Mouse (Mus musculus): Measurements from ENCODE around the gene Mstn. TPM values are rescaled to one million over a fixed set of nuclear protein-coding genes. Genes with fewer than 3 reads are reported as not detected.

The Mstn gene
- total RNA-seq (2012; rRNA removed): not detected in 2 replicates

GRCm38 (mm10) chr1:53061340-53061739 lies at the start of gene Mstn:
Mstn (plus strand) TSS chr1:53061640.
- no peak within 1 kb of the TSS for H3K4me3 ChIP-seq (ENCODE audit: insufficient read depth in 1 of 2, low read depth in 1 of 2, low read length in 2 of 2, poor library complexity in 1 of 2, severe bottlenecking in 1 of 2)
- H3K27ac ChIP-seq (ENCODE audit: insufficient read depth, low read depth, low read length, poor library complexity, severe bottlenecking): no peak within 1 kb of the TSS
- TF ChIP-seq CHD2 (IDR thresholded peaks at IDR 0.05; ENCODE audit: low read depth, low read length) (no peak), MAFK (IDR thresholded peaks at IDR 0.05; ENCODE audit: insufficient read depth, low read depth, low read length) (no peak), ZNF384 (IDR thresholded peaks at IDR 0.05; ENCODE audit: low read depth, low read length) (no peak), ZC3H11A (IDR thresholded peaks at IDR 0.05; ENCODE audit: borderline replicate concordance, low read depth, low read length) (no peak), HCFC1 (IDR thresholded peaks at IDR 0.05; ENCODE audit: borderline replicate concordance, insufficient read depth, low read length) (no peak)

GRCm38 (mm10) chr1:53014716-53015115 lies 46.7 kb upstream of the Mstn start:
- no peak for TF ChIP-seq MAFK (IDR thresholded peaks at IDR 0.05; ENCODE audit: insufficient read depth, low read depth, low read length)
- TF ChIP-seq CHD2 (IDR thresholded peaks at IDR 0.05; ENCODE audit: low read depth, low read length): no peak
- no peak for TF ChIP-seq HCFC1 (IDR thresholded peaks at IDR 0.05; ENCODE audit: borderline replicate concordance, insufficient read depth, low read length)
- TF ChIP-seq ZC3H11A (IDR thresholded peaks at IDR 0.05; ENCODE audit: borderline replicate concordance, low read depth, low read length): no peak
- no peak for TF ChIP-seq ZNF384 (IDR thresholded peaks at IDR 0.05; ENCODE audit: low read depth, low read length)
- in situ Hi-C loops (cut with MboI; ENCODE audit: low sequenced_read_pairs in 2 of 2, unreplicated experiment in 2 of 2): no loop called here

More at GRCm38 (mm10) chr1:53061340-53061739, at the start of gene Mstn:
- no peak within 1 kb of the TSS for H3K9ac ChIP-seq (ENCODE audit: insufficient read depth, low read depth, low read length, poor library complexity, severe bottlenecking)
- H3K9me3 ChIP-seq (ENCODE audit: control insufficient read depth, insufficient read depth, low read depth, low read length): no peaks in the 10 kb centered on the region
- no peak for DNase-seq (ENCODE audit: low read depth, low spot score)
- no peaks in the 10 kb centered on the region for H3K4me1 ChIP-seq (ENCODE audit: control insufficient read depth in 2 of 2, insufficient read depth in 2 of 2, low read length in 2 of 2, poor library complexity in 1 of 2)
- no peaks in the 10 kb centered on the region for H3K36me3 ChIP-seq (ENCODE audit: control insufficient read depth, insufficient read depth, low read length, poor library complexity, severe bottlenecking)
- in situ Hi-C loops (cut with MboI; ENCODE audit: low sequenced_read_pairs in 2 of 2, unreplicated experiment in 2 of 2): no loop called here

GRCm38 (mm10) chr1:53015606-53016005 lies 45.8 kb upstream of the Mstn start:
- DNase-seq (ENCODE audit: low read depth, low spot score): no peak
- H3K9me3 ChIP-seq (ENCODE audit: control insufficient read depth, insufficient read depth, low read depth, low read length): no peaks in the 10 kb centered on the region
- H3K27ac ChIP-seq (ENCODE audit: insufficient read depth, low read depth, low read length, poor library complexity, severe bottlenecking): no peak overlapping the region
- no peak overlapping the region for H3K9ac ChIP-seq (ENCODE audit: insufficient read depth, low read depth, low read length, poor library complexity, severe bottlenecking)
- H3K4me3 ChIP-seq (ENCODE audit: insufficient read depth in 1 of 2, low read depth in 1 of 2, low read length in 2 of 2, poor library complexity in 1 of 2, severe bottlenecking in 1 of 2): no peak overlapping the region
- H3K36me3 ChIP-seq (ENCODE audit: control insufficient read depth, insufficient read depth, low read length, poor library complexity, severe bottlenecking): no peaks in the 10 kb centered on the region
- H3K4me1 ChIP-seq (ENCODE audit: control insufficient read depth in 2 of 2, insufficient read depth in 2 of 2, low read length in 2 of 2, poor library complexity in 1 of 2): no peaks in the 10 kb centered on the region
- in situ Hi-C loops (cut with MboI; ENCODE audit: low sequenced_read_pairs in 2 of 2, unreplicated experiment in 2 of 2): no loop called here
- TF ChIP-seq ZNF384 (IDR thresholded peaks at IDR 0.05; ENCODE audit: low read depth, low read length) (no peak), ZC3H11A (IDR thresholded peaks at IDR 0.05; ENCODE audit: borderline replicate concordance, low read depth, low read length) (no peak), HCFC1 (IDR thresholded peaks at IDR 0.05; ENCODE audit: borderline replicate concordance, insufficient read depth, low read length) (no peak), MAFK (IDR thresholded peaks at IDR 0.05; ENCODE audit: insufficient read depth, low read depth, low read length) (no peak), CHD2 (IDR thresholded peaks at IDR 0.05; ENCODE audit: low read depth, low read length) (no peak)

More at GRCm38 (mm10) chr1:53014716-53015115, 46.7 kb upstream of the Mstn start:
- Histone ChIP-seq H3K4me3 (ENCODE audit: insufficient read depth in 1 of 2, low read depth in 1 of 2, low read length in 2 of 2, poor library complexity in 1 of 2, severe bottlenecking in 1 of 2) (no peak overlapping the region), H3K36me3 (ENCODE audit: control insufficient read depth, insufficient read depth, low read length, poor library complexity, severe bottlenecking) (no peaks in the 10 kb centered on the region), H3K9me3 (ENCODE audit: control insufficient read depth, insufficient read depth, low read depth, low read length) (no peaks in the 10 kb centered on the region), H3K4me1 (ENCODE audit: control insufficient read depth in 2 of 2, insufficient read depth in 2 of 2, low read length in 2 of 2, poor library complexity in 1 of 2) (no peaks in the 10 kb centered on the region), H3K9ac (ENCODE audit: insufficient read depth, low read depth, low read length, poor library complexity, severe bottlenecking) (no peak overlapping the region), H3K27ac (ENCODE audit: insufficient read depth, low read depth, low read length, poor library complexity, severe bottlenecking) (no peak overlapping the region)
- DNase-seq (ENCODE audit: low read depth, low spot score): no peak

- no peak overlapping the region for H3K9ac ChIP-seq (ENCODE audit: insufficient read depth, low read depth, low read length, poor library complexity, severe bottlenecking)
- H3K9me3 ChIP-seq (ENCODE audit: control insufficient read depth, insufficient read depth, low read depth, low read length): no peaks in the 10 kb centered on the region
- H3K4me1 ChIP-seq (ENCODE audit: control insufficient read depth in 2 of 2, insufficient read depth in 2 of 2, low read length in 2 of 2, poor library complexity in 1 of 2): no peaks in the 10 kb centered on the region
- no peak for DNase-seq (ENCODE audit: low read depth, low spot score)
- H3K36me3 ChIP-seq (ENCODE audit: control insufficient read depth, insufficient read depth, low read length, poor library complexity, severe bottlenecking): no peaks in the 10 kb centered on the region
- no peak overlapping the region for H3K4me3 ChIP-seq (ENCODE audit: insufficient read depth in 1 of 2, low read depth in 1 of 2, low read length in 2 of 2, poor library complexity in 1 of 2, severe bottlenecking in 1 of 2)
- TF ChIP-seq ZC3H11A (IDR thresholded peaks at IDR 0.05; ENCODE audit: borderline replicate concordance, low read depth, low read length) (no peak), MAFK (IDR thresholded peaks at IDR 0.05; ENCODE audit: insufficient read depth, low read depth, low read length) (no peak), CHD2 (IDR thresholded peaks at IDR 0.05; ENCODE audit: low read depth, low read length) (no peak), ZNF384 (IDR thresholded peaks at IDR 0.05; ENCODE audit: low read depth, low read length) (no peak), HCFC1 (IDR thresholded peaks at IDR 0.05; ENCODE audit: borderline replicate concordance, insufficient read depth, low read length) (no peak)
- in situ Hi-C loops (cut with MboI; ENCODE audit: low sequenced_read_pairs in 2 of 2, unreplicated experiment in 2 of 2): no loop called here
- H3K27ac ChIP-seq (ENCODE audit: insufficient read depth, low read depth, low read length, poor library complexity, severe bottlenecking): no peak overlapping the region
These were observed 42.5 kb upstream of the Mstn start for GRCm38 (mm10) chr1:53018746-53019505.
